Mouse (Mus musculus) E14TG2a.4 (cell line): ENCODE results near the gene Tmed2.
A peak's percentile ranks its signal among the peaks of the same experiment; 100 is the strongest.
"Not testable (repeated sequence)": the region's sequence is repeated elsewhere in the genome, so short reads cannot be mapped to it uniquely, and the experiment has no call there.

Source experiments
- H3K27me3 ChIP-seq: 2 replicates; pipeline ENCODE4 v1.6.1; 2014; ENCODE audit warnings: low read length, control low read depth; ENCODE audit not compliant: insufficient read depth
- H3K36me3 ChIP-seq: 2 replicates; pipeline ENCODE4 v1.6.1; 2014; ENCODE audit warnings: low read length, control low read depth; ENCODE audit not compliant: insufficient read depth
- H3K4me1 ChIP-seq: replicated peaks from 2 replicates; pipeline ENCODE4 v1.6.1; 2014; ENCODE audit warnings: low read depth, low read length, control low read depth
- H3K4me3 ChIP-seq: replicated peaks from 2 replicates; pipeline ENCODE4 v1.5.1; 2014; ENCODE audit warnings: mild to moderate bottlenecking, low read length
- H3K9me3 ChIP-seq: 2 replicates; pipeline ENCODE4 v1.6.1; 2014; ENCODE audit warnings: low read length, control low read depth
- CTCF ChIP-seq: conservative IDR thresholded peaks from 2 replicates; pipeline ENCODE4 v1.5.1; 2014; ENCODE audit warnings: low read length
- NANOG ChIP-seq: IDR thresholded peaks from 2 replicates; pipeline ENCODE4 v1.6.1; 2014; ENCODE audit warnings: borderline replicate concordance, low read length, mixed read lengths
- POU5F1 ChIP-seq: IDR thresholded peaks from 2 replicates; pipeline ENCODE4 v1.6.1; 2014; ENCODE audit warnings: low read length, borderline replicate concordance

The Tmed2 gene

GRCm38 (mm10) chr5:124578633-124579317 lies 38.3 kb downstream of the Tmed2 start, which contains the start of the genes Eif2b1 and Gtf2h3:
Gene Eif2b1, minus strand, starts transcription at chr5:124579131.
Gene Gtf2h3, plus strand, starts transcription at chr5:124579140.
- peak within 1 kb of the TSS; percentile 100 for H3K4me3 ChIP-seq
- peaks cover 77% of the 10 kb centered on the region for H3K36me3 ChIP-seq
- H3K9me3 ChIP-seq: no peaks in the 10 kb centered on the region
- TF ChIP-seq CTCF (no peak), POU5F1 (no peak), NANOG (no peak)
- H3K27me3 ChIP-seq: no peaks in the 10 kb centered on the region
- peaks cover 54% of the 10 kb centered on the region for H3K4me1 ChIP-seq

GRCm38 (mm10) chr5:124582515-124582914 lies 42.0 kb downstream of the Tmed2 start:
- H3K4me1 ChIP-seq: peaks cover 34% of the 10 kb centered on the region
- TF ChIP-seq NANOG (no peak), CTCF (no peak), POU5F1 (no peak)
- no peak overlapping the region for H3K4me3 ChIP-seq
- H3K27me3 ChIP-seq: no peaks in the 10 kb centered on the region
- H3K36me3 ChIP-seq: peaks cover 76% of the 10 kb centered on the region
- H3K9me3 ChIP-seq: no peaks in the 10 kb centered on the region

DNA sequence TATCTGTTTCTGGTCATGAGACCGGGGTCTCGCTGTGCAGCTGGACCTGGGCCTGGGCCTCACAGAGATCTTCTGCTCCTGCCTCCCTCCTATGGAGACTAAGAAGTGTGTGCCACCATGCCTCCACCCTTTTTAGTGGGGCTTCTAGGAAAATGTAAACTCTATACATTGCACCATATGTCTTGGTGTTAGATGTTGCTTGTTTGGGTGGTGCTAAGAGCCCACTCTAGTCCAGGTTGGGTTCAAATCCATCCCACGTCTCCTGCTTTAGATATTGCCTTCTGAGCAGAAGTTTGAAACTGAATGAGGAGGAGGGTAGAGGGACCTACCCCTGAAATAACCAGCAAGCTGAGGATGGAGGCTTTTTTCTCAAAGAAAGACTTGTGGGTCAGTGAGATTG lies 52.3 kb downstream of the Tmed2 start:
- Histone ChIP-seq H3K4me1 (peaks cover 15% of the 10 kb centered on the region; the same call in 1 of the 2 replicates), H3K4me3 (no peak overlapping the region), H3K36me3 (peaks cover 88% of the 10 kb centered on the region), H3K27me3 (no peaks in the 10 kb centered on the region), H3K9me3 (no peaks in the 10 kb centered on the region)
- no peak for TF ChIP-seq CTCF
- TF ChIP-seq NANOG: no peak
- TF ChIP-seq POU5F1: no peak

DNA sequence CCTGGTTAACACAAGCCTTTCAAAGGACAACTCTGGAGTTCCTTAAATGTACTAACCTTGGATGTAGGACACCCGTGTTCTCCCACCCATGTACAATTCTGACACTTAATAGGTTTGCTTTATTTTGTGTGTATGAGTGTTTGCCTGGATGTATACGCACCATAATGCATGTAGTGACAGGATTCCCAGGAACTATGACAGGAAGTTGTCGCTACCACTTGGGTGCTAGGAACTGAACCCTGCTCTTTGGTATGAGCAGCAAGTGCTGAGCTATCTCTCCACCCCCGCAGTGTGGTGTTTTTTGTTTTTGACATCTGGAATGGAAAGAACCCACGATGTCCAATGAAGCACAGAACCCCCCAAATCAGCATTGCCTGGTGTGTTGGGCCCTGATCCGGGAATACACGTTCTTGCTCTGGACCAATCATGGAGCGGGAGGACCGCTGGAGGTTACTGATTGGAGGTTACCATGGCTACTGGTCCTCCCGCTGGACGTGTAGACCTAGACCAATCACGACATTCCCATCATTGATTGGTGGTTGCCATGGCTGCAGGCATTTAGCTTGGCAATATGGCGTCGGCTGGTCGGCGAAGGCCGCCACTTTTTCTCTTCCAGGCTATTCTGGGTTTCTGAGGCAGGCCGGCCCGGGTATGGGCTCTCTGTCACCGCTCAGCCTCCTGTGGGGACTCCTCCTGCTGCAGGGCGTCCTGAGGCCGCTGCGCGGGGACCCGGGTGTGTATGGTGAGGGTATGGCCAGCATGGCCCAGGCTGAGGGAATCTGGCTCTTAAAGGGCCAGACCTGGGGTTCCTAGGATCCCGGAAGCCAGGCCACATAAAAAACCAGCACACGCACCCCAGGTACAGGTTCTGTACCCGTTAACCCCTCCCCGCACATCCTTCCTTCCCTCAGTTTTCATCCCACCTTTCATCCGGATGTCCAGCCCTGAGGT lies 58.0 kb downstream of the Tmed2 start:
- Histone ChIP-seq H3K4me3 (peak overlapping the region; percentile 91), H3K27me3 (no peaks in the 10 kb centered on the region), H3K9me3 (no peaks in the 10 kb centered on the region), H3K36me3 (peaks cover 45% of the 10 kb centered on the region), H3K4me1 (peaks cover 22% of the 10 kb centered on the region)
- no peak for TF ChIP-seq POU5F1
- no peak for TF ChIP-seq NANOG
- no peak for TF ChIP-seq CTCF

DNA sequence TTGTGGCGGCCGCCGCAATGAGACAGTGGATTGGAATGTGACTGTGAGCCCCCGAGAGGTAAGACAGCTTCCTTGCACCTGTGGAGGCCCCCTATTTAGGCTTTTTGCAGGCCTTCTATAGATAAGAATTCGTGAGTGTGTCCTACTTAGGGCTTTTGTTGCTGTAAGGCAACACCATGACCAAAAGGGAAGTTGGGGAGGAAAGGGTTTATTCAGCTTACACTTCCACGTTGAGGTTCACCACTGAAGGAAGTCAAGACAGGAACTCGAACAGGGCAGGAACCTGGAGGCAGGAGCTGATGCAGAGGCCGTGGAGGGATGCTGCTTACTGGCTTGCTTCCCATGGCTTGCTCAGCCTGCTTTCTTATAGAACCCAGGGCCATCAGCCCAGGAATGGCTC lies 59.2 kb downstream of the Tmed2 start:
- Histone ChIP-seq H3K4me1 (peaks cover 22% of the 10 kb centered on the region), H3K36me3 (peaks cover 36% of the 10 kb centered on the region)
- H3K27me3 ChIP-seq, H3K4me3 ChIP-seq, H3K9me3 ChIP-seq: not testable (repeated sequence)
